11 mouse cellular contexts compared by ENCODE assay signal in genomic region chr7:65044280-65044679, GRCm38 (mm10).
DNase-seq lines count a peak whose midpoint lies in the region; ATAC-seq and TF ChIP-seq lines count a peak whose summit lies in the region.
"Had no signal": no experiment of that assay in that cellular context is flagged by ENCODE, and none has a peak within 500 bp of the region (broad histone marks: within the 10 kb centered on the region; RNA-seq: fewer than 3 reads in every experiment).

No protein-coding gene starts in this region.

- H3K4me1 ChIP-seq in embryonic facial prominence, embryonic 14.5 days (ENCODE audit: control insufficient read depth, insufficient read depth, low read length), result no peaks in the 10 kb centered on the region; the same call in 1 of the 2 replicates

- no peak overlapping the region for H3K4me2 ChIP-seq in embryonic facial prominence, embryonic 14.5 days (ENCODE audit: low read depth, low read length)

- H3K27me3 ChIP-seq in Patski, result no peaks in the 10 kb centered on the region
- H3K27me3 ChIP-seq in embryonic facial prominence, embryonic 14.5 days (replicated peaks; ENCODE audit: control insufficient read depth, insufficient read depth, low read length), result no peaks in the 10 kb centered on the region

- CTCF ChIA-PET in Patski (lab: Charles Lee), result interaction anchor here (0.5 to 1.9 kb wide), 6 partner anchors 11 to 197 kb away, joined by 3 to 7 read pairs (median 4); no protein-coding TSS in a partner anchor

- POLR2A ChIA-PET in Patski (lab: Charles Lee), result interaction anchor here (0.7 to 1.2 kb wide), 3 partner anchors 12 to 93 kb away, joined by 3 to 5 read pairs (median 3); no protein-coding TSS in a partner anchor

- no peak overlapping the region for H3K4me3 ChIP-seq in embryonic facial prominence, embryonic 14.5 days (ENCODE audit: low read depth, low read length)

- ATAC-seq in Patski, result peak; percentile 97
- ATAC-seq in embryonic facial prominence, embryonic 14.5 days (ENCODE audit: low read depth), result 0 out of 2 replicates have a peak, but pooled peaks have one; percentile 13
- ATAC-seq: forebrain, embryonic 16.5 days had no signal

- DNase-seq in 3134 (ENCODE audit: extremely low read depth, insufficient read length, low spot score) (peak; percentile 32), Patski (ENCODE audit: low read depth, low spot score) (peak; percentile 86), MN1 (ENCODE audit: low spot score) (no peak)
- no peak for DNase-seq in embryonic facial prominence, embryonic 14.5 days (ENCODE audit: low spot score)
- DNase-seq in lung, postnatal 25 days (ENCODE audit: low spot score), result peak; percentile 34
- no peak for DNase-seq in heart, postnatal 4 days
- no peak for DNase-seq in layer of hippocampus, postnatal 10 days (ENCODE audit: low spot score in 2 of 2)
- DNase-seq: adrenal gland, adult 2 months had no signal

- H3K9ac ChIP-seq in embryonic facial prominence, embryonic 14.5 days (ENCODE audit: low read depth, low read length), result no peak overlapping the region
- H3K9ac ChIP-seq: liver, embryonic 14.5 days had no signal

- no peak overlapping the region for H3K27ac ChIP-seq in embryonic facial prominence, embryonic 14.5 days (replicated peaks; ENCODE audit: low read depth, low read length)
- H3K27ac ChIP-seq: liver, embryonic 14.5 days; stomach, postnatal 0 days had no signal

- 62% methylated on average over 6 of the region's 6 CpGs for WGBS in embryonic facial prominence, embryonic 14.5 days

- in situ Hi-C loops in Patski (cut with MboI; ENCODE audit: low pct_unique_long_range_greater_than_20kb), result no loop called here

- no peak for TF ChIP-seq CTCF in Patski (IDR thresholded peaks at IDR 0.05)

- no peaks in the 10 kb centered on the region for H3K9me3 ChIP-seq in embryonic facial prominence, embryonic 14.5 days (ENCODE audit: control insufficient read depth, low read length)

- no peaks in the 10 kb centered on the region for H3K36me3 ChIP-seq in embryonic facial prominence, embryonic 14.5 days (ENCODE audit: control insufficient read depth, insufficient read depth, low read length)

Comparison
In these comparisons a context has a peak if more than half of its experiments do, and no peak if none do; other contexts are left out.
1. DNase-seq: peak in 3134 (single experiment), Patski (single experiment) and lung, postnatal 25 days (single experiment); none in embryonic facial prominence, embryonic 14.5 days (single experiment), MN1 (single experiment), heart, postnatal 4 days (single experiment) and layer of hippocampus, postnatal 10 days (0 of 2).